Mouse (Mus musculus): ENCODE measurements around the gene Tnni1. TPM values are rescaled to one million over a fixed set of nuclear protein-coding genes. Genes with fewer than 3 reads are reported as not detected.

The Tnni1 gene
- total RNA-seq, 2 experiments from 2014 or later, result 298 to 331 TPM

- DNase-seq (ENCODE audit: low spot score in 2 of 2), result no peak
These were observed 61.6 kb downstream of the Tnni1 start for GRCm38 (mm10) chr1:135840675-135841395.

DNA sequence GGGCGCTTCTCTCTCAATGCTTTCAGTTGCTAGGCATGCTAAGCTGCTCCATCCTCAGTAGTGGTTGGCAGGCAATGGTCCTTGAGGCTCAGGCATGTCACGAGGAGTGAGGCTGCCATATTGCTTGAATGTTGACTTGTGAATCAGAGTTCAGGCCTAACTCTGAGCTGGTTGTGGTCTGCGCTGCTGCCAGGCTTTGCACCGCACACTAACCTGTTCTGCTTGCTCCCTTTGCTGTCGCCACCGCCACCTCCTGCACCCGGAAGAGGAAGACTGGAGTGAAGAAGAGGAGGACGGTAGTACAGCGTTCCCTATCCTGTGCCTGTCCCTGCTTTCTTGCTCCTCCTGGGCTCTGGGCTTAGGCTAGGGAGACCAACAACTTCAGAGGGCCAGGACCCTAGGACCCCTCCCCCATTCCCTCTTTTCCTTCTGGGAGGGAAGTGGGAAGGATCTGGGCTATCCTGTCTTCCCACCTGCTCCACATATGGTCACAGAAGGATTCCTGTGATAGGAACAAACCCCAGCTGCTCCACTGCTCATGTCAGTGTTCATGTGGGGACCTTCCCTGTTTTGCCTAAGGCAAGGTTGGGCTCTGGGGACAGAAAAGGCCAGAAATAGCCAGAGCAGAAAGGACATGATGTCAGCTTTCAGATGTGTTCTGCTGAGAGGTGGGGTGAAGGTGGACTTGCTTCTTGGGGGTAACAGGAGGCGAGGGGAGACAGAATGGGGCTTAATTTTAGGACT lies 64.5 kb downstream of the Tnni1 start:
- DNase-seq (ENCODE audit: low spot score in 2 of 2), result no peak

DNA sequence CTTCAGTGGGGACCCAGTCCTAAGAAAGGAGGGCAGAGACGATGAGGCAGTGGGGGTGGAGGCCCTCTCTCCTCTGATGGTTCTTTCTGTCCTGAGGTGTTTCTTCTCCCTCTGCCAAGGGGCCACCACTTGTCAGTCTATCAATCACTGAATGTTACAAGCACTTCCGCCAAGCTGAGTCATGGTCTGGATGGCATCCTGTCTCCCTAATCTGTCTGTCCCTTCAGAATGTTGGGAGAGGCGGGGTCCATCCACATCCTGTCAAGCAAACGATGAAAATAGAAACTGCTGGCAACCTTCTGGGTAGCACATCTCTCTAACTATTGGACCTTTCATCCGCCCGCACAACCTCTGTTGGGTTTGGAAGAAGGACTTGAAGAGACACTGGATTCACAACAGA lies 65.2 kb downstream of the Tnni1 start:
- DNase-seq (ENCODE audit: low spot score in 2 of 2), result no peak

DNA sequence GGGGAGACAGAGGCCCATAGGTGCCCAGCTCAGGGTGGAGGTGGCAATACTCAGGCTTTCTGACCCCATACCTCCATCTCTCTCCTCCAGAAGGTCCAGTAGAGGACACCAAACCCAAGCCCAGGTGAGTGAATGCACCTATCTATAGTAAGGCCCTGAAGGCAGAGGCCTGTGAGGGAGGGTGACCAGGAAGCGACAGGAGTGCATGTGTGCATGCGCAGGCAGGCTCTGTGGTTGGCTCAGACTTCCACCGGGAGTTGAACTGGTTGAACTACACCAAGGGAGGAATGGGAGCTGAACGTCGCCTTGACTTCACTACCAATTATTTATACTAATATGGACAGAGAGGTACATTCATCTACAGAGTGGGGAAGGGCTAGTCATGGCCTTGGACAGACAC lies 67.4 kb downstream of the Tnni1 start:
- no peak for DNase-seq (ENCODE audit: low spot score in 2 of 2)

DNA sequence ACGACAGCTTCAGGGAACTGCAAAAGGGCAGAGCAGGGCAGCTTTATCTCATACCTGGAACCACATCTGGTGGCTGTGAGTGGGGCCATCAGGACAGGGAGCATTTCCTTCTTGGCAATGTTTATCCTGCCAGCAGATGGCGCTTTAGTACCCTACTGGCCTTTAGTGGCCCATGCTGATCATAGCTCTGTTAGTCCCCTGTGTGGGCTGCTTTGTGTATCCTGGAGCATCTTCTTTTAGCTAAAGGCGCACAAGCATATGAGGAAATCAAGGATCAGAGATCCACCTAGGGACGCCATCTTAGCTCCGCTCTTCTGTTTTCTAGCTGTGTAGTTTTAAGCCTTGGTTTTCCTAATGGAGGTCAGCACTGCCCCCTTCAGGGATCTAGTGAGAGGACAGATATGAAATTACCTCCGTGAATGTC lies 67.9 kb downstream of the Tnni1 start:
- peak in 1 of 2 experiments; percentile 44 for DNase-seq (ENCODE audit: low spot score in 2 of 2)

GRCm38 (mm10) chr1:135847611-135848351 lies 68.5 kb downstream of the Tnni1 start:
- no peak for DNase-seq (ENCODE audit: low spot score in 2 of 2)

GRCm38 (mm10) chr1:135850722-135851512 lies 71.7 kb downstream of the Tnni1 start:
- peak in 1 of 2 experiments; percentile 39 for DNase-seq (ENCODE audit: low spot score in 2 of 2)

GRCm38 (mm10) chr1:135852044-135852756 lies 73.0 kb downstream of the Tnni1 start:
- no peak for DNase-seq (ENCODE audit: low spot score in 2 of 2)

DNA sequence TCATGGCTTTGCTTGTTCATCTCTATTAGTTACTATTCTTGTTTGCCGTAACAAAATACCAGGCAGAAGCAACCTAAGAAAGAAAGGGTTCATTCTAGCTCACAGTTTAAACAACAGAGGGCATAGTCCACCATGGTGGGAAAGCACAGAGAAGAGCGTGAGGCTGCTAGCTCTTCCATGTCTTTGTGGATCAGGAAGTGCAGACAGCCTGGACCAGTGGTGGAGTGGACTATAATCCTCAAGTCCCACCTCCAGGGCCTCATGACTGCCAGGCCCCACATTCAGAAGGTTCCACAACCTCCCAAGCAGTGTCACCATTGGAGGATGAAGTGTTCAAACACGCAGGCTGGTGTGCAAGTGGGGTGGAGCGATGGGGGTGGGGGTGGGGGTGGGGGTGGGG lies 74.0 kb downstream of the Tnni1 start:
- DNase-seq (ENCODE audit: low spot score in 2 of 2), result no peak

DNA sequence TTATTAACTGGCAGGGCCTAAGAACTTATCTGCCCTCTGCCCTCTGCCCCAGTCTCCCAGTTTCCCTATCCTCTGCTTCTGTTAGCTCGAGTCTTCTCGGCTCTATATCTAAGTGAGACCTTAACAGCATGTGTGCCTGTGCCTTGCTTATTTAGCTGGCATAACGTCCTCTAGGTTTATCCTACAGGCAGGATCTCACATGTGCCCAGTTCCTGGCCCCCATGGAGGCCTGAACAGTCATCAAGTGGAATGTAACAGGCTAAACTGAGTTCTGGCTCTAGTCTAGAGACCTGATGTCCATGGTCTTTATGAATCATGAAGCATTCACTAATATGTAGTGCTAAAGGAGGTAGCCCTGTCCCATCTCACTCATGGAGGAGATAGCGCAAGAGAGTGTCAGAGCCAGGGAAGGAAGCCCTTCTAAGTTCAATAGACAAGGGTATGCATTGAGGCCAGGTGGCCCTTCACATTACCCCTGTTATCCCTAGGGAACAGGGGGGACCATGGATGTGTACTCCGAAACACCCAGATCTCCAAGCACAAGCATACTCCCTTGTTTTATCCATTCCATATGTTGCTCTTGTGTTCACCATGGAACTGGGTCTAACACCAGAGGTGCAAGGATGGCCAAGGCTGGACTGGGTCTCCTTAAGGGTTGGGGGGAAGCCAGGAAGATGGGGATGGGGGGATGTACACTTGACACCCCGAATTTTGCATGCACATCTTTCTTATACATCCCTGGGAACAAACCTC lies 75.5 kb downstream of the Tnni1 start:
- no peak for DNase-seq (ENCODE audit: low spot score in 2 of 2)

- DNase-seq (ENCODE audit: low spot score in 2 of 2), result no peak
These were observed 76.1 kb downstream of the Tnni1 start for GRCm38 (mm10) chr1:135855344-135855687.

GRCm38 (mm10) chr1:135856070-135856469 lies 76.8 kb downstream of the Tnni1 start:
- no peak for DNase-seq (ENCODE audit: low spot score in 2 of 2)

GRCm38 (mm10) chr1:135857137-135857775 lies 78.0 kb downstream of the Tnni1 start:
- DNase-seq (ENCODE audit: low spot score in 2 of 2), result no peak

GRCm38 (mm10) chr1:135858533-135858932 lies 79.3 kb downstream of the Tnni1 start:
- no peak for DNase-seq (ENCODE audit: low spot score in 2 of 2)

Other genes with a start within 250 kb of the Tnni1 start
- 10 to 100 TPM; 33.0 to 36.0 TPM for gene Nav1, start 172.1 kb upstream of the Tnni1 start, total RNA-seq (2021)
- 100 to 1,000 TPM; 109 to 114 TPM for gene Csrp1, start 59.4 kb upstream of the Tnni1 start, total RNA-seq (2021)
- 10 to 100 TPM; 30.6 to 38.0 TPM for gene Phlda3, start 13.3 kb upstream of the Tnni1 start, total RNA-seq (2021)
- under 1 TPM; 0.39 to 0.44 TPM for gene Lad1, start 39.2 kb downstream of the Tnni1 start, total RNA-seq (2021)
- gene Tnnt2, start 56.9 kb downstream of the Tnni1 start, total RNA-seq (2021), result 100 to 1,000 TPM; 160 to 174 TPM
- under 1 TPM; 0.42 to 0.49 TPM for gene Pkp1, start 139.8 kb downstream of the Tnni1 start, total RNA-seq (2021)
- 10 to 100 TPM; 17.4 to 32.9 TPM for gene Igfn1, start 226.9 kb downstream of the Tnni1 start, total RNA-seq (2021)
- 10 to 100 TPM; 43.6 to 63.7 TPM for gene Tmem9, start 228.7 kb downstream of the Tnni1 start, total RNA-seq (2021)

All from gastrocnemius, postnatal 4 days (tissue).